8 mouse cellular contexts compared by ENCODE assay signal in genomic region chr12:86802005-86802671, GRCm38 (mm10).
DNase-seq lines count a peak whose midpoint lies in the region; ATAC-seq and TF ChIP-seq lines count a peak whose summit lies in the region.

No protein-coding gene starts in this region.

- in situ Hi-C loops in ES-E14 (cut with MboI; ENCODE audit: low sequenced_read_pairs in 2 of 2, unreplicated experiment in 2 of 2) = no loop called here

- peaks cover 7% of the 10 kb centered on the region for H3K79me2 ChIP-seq in C2C12 (ENCODE audit: control insufficient read depth, insufficient read depth)

- ATAC-seq in liver, embryonic 16.5 days (ENCODE audit: low read depth) = peak; percentile 25; the same call in 1 of the 2 replicates

- H3K9me3 ChIP-seq in ES-E14 (ENCODE audit: control insufficient read depth, insufficient read depth, low read depth, low read length) = no peaks in the 10 kb centered on the region
- H3K9me3 ChIP-seq in liver, embryonic 16.5 days (replicated peaks; ENCODE audit: control insufficient read depth, low read length) = no peaks in the 10 kb centered on the region

- H3K4me3 ChIP-seq in C2C12 (ENCODE audit: insufficient read depth, poor library complexity, severe bottlenecking) (peak overlapping the region; percentile 29), ES-E14 (ENCODE audit: insufficient read depth in 1 of 2, low read depth in 1 of 2, low read length in 2 of 2, poor library complexity in 1 of 2, severe bottlenecking in 1 of 2) (peak overlapping the region; percentile 23 to 53; a peak in 3 of 4 replicates)
- peak overlapping the region; percentile 7; the same call in 1 of the 2 replicates for H3K4me3 ChIP-seq in liver, embryonic 16.5 days (ENCODE audit: low read depth, low read length)

- DNase-seq in ES-E14 (ENCODE audit: low read depth, low spot score) = peak; percentile 73
- DNase-seq in embryo, embryonic 10.5 days (ENCODE audit: low spot score) = peak; percentile 87
- DNase-seq in heart, adult 8-10 months (ENCODE audit: low spot score) = peak; percentile 66
- peak; percentile 83 for DNase-seq in kidney, adult 18-20 months
- DNase-seq in retina, postnatal 1 day = peak; percentile 84
- no peak for DNase-seq in spleen, postnatal 14 days (ENCODE audit: low spot score in 2 of 2)

- 10% methylated on average over 17 of the region's 17 CpGs for WGBS in liver, embryonic 16.5 days (ENCODE audit: insufficient replicate concordance)

- H3K36me3 ChIP-seq in C2C12 (ENCODE audit: control insufficient read depth, insufficient read depth) = no peaks in the 10 kb centered on the region
- H3K36me3 ChIP-seq in ES-E14 (ENCODE audit: control insufficient read depth, insufficient read depth, low read length, poor library complexity, severe bottlenecking) = no peaks in the 10 kb centered on the region
- no peaks in the 10 kb centered on the region for H3K36me3 ChIP-seq in liver, embryonic 16.5 days (ENCODE audit: control insufficient read depth, insufficient read depth)

- H3ac ChIP-seq in C2C12 (ENCODE audit: control insufficient read depth, insufficient read length, low read depth) = peak overlapping the region; percentile 42

- TF ChIP-seq CTCF in C2C12 (IDR thresholded peaks at IDR 0.05; ENCODE audit: control insufficient read depth, insufficient read depth, insufficient read length) = no peak

- H3K4me1 ChIP-seq in ES-E14 (ENCODE audit: control insufficient read depth in 2 of 2, insufficient read depth in 2 of 2, low read length in 2 of 2, poor library complexity in 1 of 2) = peaks cover 20 to 47% of the 10 kb centered on the region in 2 experiments
- peaks cover 31% of the 10 kb centered on the region for H3K4me1 ChIP-seq in liver, embryonic 16.5 days (ENCODE audit: control insufficient read depth, low read depth, low read length)

- no peaks in the 10 kb centered on the region for H3K79me3 ChIP-seq in C2C12 (ENCODE audit: low read depth)

- no peaks in the 10 kb centered on the region for H3K27me3 ChIP-seq in C2C12 (ENCODE audit: control insufficient read depth, insufficient read depth, insufficient read length)
- H3K27me3 ChIP-seq in liver, embryonic 16.5 days (ENCODE audit: control insufficient read depth, insufficient read depth, low read depth, low read length) = peaks cover 5% of the 10 kb centered on the region

- H3K27ac ChIP-seq in ES-E14 (ENCODE audit: insufficient read depth, low read depth, low read length, poor library complexity, severe bottlenecking) = peak overlapping the region; percentile 97
- peak overlapping the region; percentile 86 for H3K27ac ChIP-seq in liver, embryonic 16.5 days (ENCODE audit: low read length)

- H3K9ac ChIP-seq in ES-E14 (ENCODE audit: insufficient read depth, low read depth, low read length, poor library complexity, severe bottlenecking) = peak overlapping the region; percentile 67; the same call in 1 of the 2 replicates
- H3K9ac ChIP-seq in liver, embryonic 16.5 days (ENCODE audit: low read depth, low read length) = peak overlapping the region; percentile 32; the same call in 1 of the 2 replicates

- peak overlapping the region; percentile 59 for H3K4me2 ChIP-seq in liver, embryonic 16.5 days (ENCODE audit: low read depth, low read length)

TF ChIP-seq in C2C12, 6 proteins besides CTCF, POLR2A, EP300 and RAD21:
- peak; percentile 94 for TF ChIP-seq MYOD1 (IDR thresholded peaks at IDR 0.05; ENCODE audit: control insufficient read depth, insufficient read length, low read depth)
- TF ChIP-seq USF1 (IDR thresholded peaks at IDR 0.05; ENCODE audit: low read depth) = no peak

TF ChIP-seq in ES-E14, 5 proteins besides CTCF, POLR2A, EP300 and RAD21:
- TF ChIP-seq ZC3H11A (IDR thresholded peaks at IDR 0.05; ENCODE audit: borderline replicate concordance, low read depth, low read length) (no peak), ZNF384 (IDR thresholded peaks at IDR 0.05; ENCODE audit: low read depth, low read length) (no peak), HCFC1 (IDR thresholded peaks at IDR 0.05; ENCODE audit: borderline replicate concordance, insufficient read depth, low read length) (no peak), MAFK (IDR thresholded peaks at IDR 0.05; ENCODE audit: insufficient read depth, low read depth, low read length) (no peak), CHD2 (IDR thresholded peaks at IDR 0.05; ENCODE audit: low read depth, low read length) (no peak)

Comparison
In these comparisons a context has a peak if more than half of its experiments do, and no peak if none do; other contexts are left out.
1. DNase-seq: peak in ES-E14 (single experiment), embryo, embryonic 10.5 days (single experiment), heart, adult 8-10 months (single experiment), kidney, adult 18-20 months (single experiment) and retina, postnatal 1 day (single experiment); none in spleen, postnatal 14 days (0 of 2).
2. Peak in every context shown above with its lines, with median percentiles within 50 percentile points of each other: H3K4me3 ChIP-seq.